ENCODE assay signal across 8 mouse cellular contexts in genomic region chr6:95116946-95117345, GRCm38 (mm10). TPM values are rescaled to one million over a fixed set of nuclear protein-coding genes. Genes with fewer than 3 reads are reported as not detected.
DNase-seq lines count a peak whose midpoint lies in the region; ATAC-seq lines count a peak whose summit lies in the region.

TSS of gene Kbtbd8 (plus strand) at chr6:95117240.

- WGBS in forebrain, embryonic 12.5 days = 32% methylated on average over 13 of the region's 13 CpGs
- 21% methylated on average over 13 of the region's 13 CpGs for WGBS in stomach, embryonic 15.5 days

- peak within 1 kb of the TSS; percentile 73 for H3K27ac ChIP-seq in forebrain, embryonic 12.5 days
- H3K27ac ChIP-seq in stomach, embryonic 15.5 days = peak within 1 kb of the TSS; percentile 72

- peak within 1 kb of the TSS; percentile 61 for H3K4me3 ChIP-seq in forebrain, embryonic 12.5 days (replicated peaks)
- peak within 1 kb of the TSS; percentile 68 for H3K4me3 ChIP-seq in stomach, embryonic 15.5 days (replicated peaks)

- H3K9ac ChIP-seq in forebrain, embryonic 12.5 days = peak within 1 kb of the TSS; percentile 61
- H3K9ac ChIP-seq in stomach, embryonic 15.5 days = peak within 1 kb of the TSS; percentile 17; the same call in 1 of the 2 replicates

- H3K9me3 ChIP-seq in forebrain, embryonic 12.5 days = no peaks in the 10 kb centered on the region
- no peaks in the 10 kb centered on the region for H3K9me3 ChIP-seq in stomach, embryonic 15.5 days

- H3K4me1 ChIP-seq in forebrain, embryonic 12.5 days = peaks cover 15% of the 10 kb centered on the region
- no peaks in the 10 kb centered on the region for H3K4me1 ChIP-seq in stomach, embryonic 15.5 days

- H3K36me3 ChIP-seq in forebrain, embryonic 12.5 days (replicated peaks) = peaks cover under 1% of the 10 kb centered on the region
- no peaks in the 10 kb centered on the region for H3K36me3 ChIP-seq in stomach, embryonic 15.5 days

- DNase-seq in layer of hippocampus, adult 11-12 months (ENCODE audit: low spot score) = peak; percentile 12
- DNase-seq in layer of hippocampus, postnatal 14 days (ENCODE audit: low spot score in 2 of 2) = no peak
- DNase-seq in adrenal gland, adult 2 months = peak; percentile 18
- DNase-seq in kidney, adult 18-20 months = peak; percentile 3
- DNase-seq in lung, postnatal 10 days = peak; percentile 17
- no peak for DNase-seq in ovary, postnatal 36 days (ENCODE audit: low spot score)

- ATAC-seq in forebrain, embryonic 12.5 days (ENCODE audit: low FRiP score) = peak; percentile 43
- ATAC-seq in stomach, embryonic 15.5 days (ENCODE audit: insufficient read depth, low FRiP score, low read depth) = no peak

- peak within 1 kb of the TSS; percentile 61 for H3K4me2 ChIP-seq in forebrain, embryonic 12.5 days
- peak within 1 kb of the TSS; percentile 73 for H3K4me2 ChIP-seq in stomach, embryonic 15.5 days

- H3K27me3 ChIP-seq in forebrain, embryonic 12.5 days = peaks cover 4% of the 10 kb centered on the region; the same call in 1 of the 2 replicates
- no peaks in the 10 kb centered on the region; the same call in 1 of the 2 replicates for H3K27me3 ChIP-seq in stomach, embryonic 15.5 days (replicated peaks)

RNA-seq across cellular contexts. Expression of gene Kbtbd8, which starts in this region (rescaled TPM):
- total RNA-seq in layer of hippocampus, postnatal 14 days (2021) = 1 to 10 TPM; 6.2 to 8.6 TPM
- 1 to 10 TPM; 3.4 to 4.2 TPM for total RNA-seq in adrenal gland, adult 2 months (2021)
- 0.06 and 0.50 TPM in 2 replicates for polyA plus RNA-seq in adrenal gland, adult 2 months (2012; rRNA removed)
- polyA plus RNA-seq in forebrain, embryonic 12.5 days (2016; fragmentation: Nextera tagmentation; extraction: Ambion mirVana) = 9.3 and 11.1 TPM in 2 replicates
- 4.0 TPM in 2 replicates for polyA plus RNA-seq in stomach, embryonic 15.5 days (2015; fragmentation: Nextera tagmentation; extraction: Ambion mirVana)

Comparison
In these comparisons a context has a peak if more than half of its experiments do, and no peak if none do; other contexts are left out.
1. DNase-seq: peak in layer of hippocampus, adult 11-12 months (single experiment), adrenal gland, adult 2 months (single experiment), kidney, adult 18-20 months (single experiment) and lung, postnatal 10 days (single experiment); none in layer of hippocampus, postnatal 14 days (0 of 2) and ovary, postnatal 36 days (single experiment).